Mouse (Mus musculus): Measurements from ENCODE around the gene Ces1b.

Gene Ces1b

GRCm38 (mm10) chr8:93010286-93010685 lies 69.5 kb downstream of the Ces1b start:
- DNase-seq (ENCODE audit: low read depth, low spot score): peak; percentile 65
